Mouse (Mus musculus): ENCODE measurements around the gene Hecw1.

GRCm38 (mm10) chr13:14498780-14499179, 24.2 kb downstream of the Hecw1 start:
- TF ChIP-seq CTCF (IDR thresholded peaks at IDR 0.05; ENCODE audit: extremely low read depth, insufficient read length, insufficient replicate concordance, low read depth, low read length) (no peak), POLR2A (IDR thresholded peaks at IDR 0.05; ENCODE audit: low read depth, low read length) (no peak)
